22 mouse cellular contexts compared by ENCODE assay signal in the genomic region with DNA sequence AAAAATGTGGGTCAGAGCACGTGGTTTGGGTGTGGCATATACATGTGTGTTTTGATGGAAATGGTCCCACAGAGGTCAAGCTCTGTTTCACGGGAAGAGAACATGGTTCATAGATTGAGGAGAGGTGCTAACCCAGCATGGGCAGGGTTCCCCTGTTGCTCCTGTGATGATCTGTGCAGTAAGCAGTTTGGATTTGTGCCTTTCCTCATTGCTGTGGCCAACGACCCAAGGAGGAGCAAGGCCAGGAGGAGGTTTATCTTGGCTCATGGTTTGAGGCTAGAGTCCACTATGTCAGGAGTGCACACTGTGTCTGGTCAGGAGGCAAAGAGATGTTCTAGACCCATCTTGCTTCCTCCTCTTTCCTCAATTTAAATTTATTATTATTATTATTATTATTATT. TPM values are rescaled to one million over a fixed set of nuclear protein-coding genes. Genes with fewer than 3 reads are reported as not detected.
DNase-seq lines count a peak whose midpoint lies in the region; TF ChIP-seq lines count a peak whose summit lies in the region.
"Had no signal": no experiment of that assay in that cellular context is flagged by ENCODE, and none has a peak within 500 bp of the region (broad histone marks: within the 10 kb centered on the region; RNA-seq: fewer than 3 reads in every experiment).

No protein-coding gene starts in this region.

- no peak for TF ChIP-seq CTCF in kidney, adult 2 months (conservative IDR thresholded peaks at IDR 0.05; ENCODE audit: insufficient read depth, insufficient read length, low read depth, low read length)

- intact Hi-C loops in heart, postnatal 36 days (cut with DNase I), result no loop called here
- intact Hi-C loops in left cerebral cortex, postnatal 4 days (cut with DNase I), result no loop called here

- H3K4me1 ChIP-seq in kidney, adult 2 months (ENCODE audit: control insufficient read depth, insufficient read depth, low read length), result no peaks in the 10 kb centered on the region

- peak; percentile 80 for DNase-seq in heart, adult 11 months
- no peak for DNase-seq in heart, postnatal 36 days
- peak; percentile 69 for DNase-seq in kidney, adult 2 months
- no peak for DNase-seq in kidney, postnatal 4 days
- peak; percentile 21 to 63 for DNase-seq in kidney, postnatal 25 days
- no peak for DNase-seq in kidney, postnatal 14 days
- DNase-seq in NIH3T3 (ENCODE audit: low read depth), result peak; percentile 31
- DNase-seq in left cerebral cortex, postnatal 4 days, result no peak
- DNase-seq: adrenal gland, postnatal 10 days; adrenal gland, postnatal 36 days; B cell, adult 2 months; cerebellum, adult 18-20 months; cerebellum, adult 9-10 months; gastrocnemius, postnatal 10 days; gastrocnemius, postnatal 36 days had no signal

- 44% methylated on average over 3 of the region's 3 CpGs for WGBS in kidney, adult 2 months

- no peaks in the 10 kb centered on the region for H3K27me3 ChIP-seq in kidney, adult 2 months (replicated peaks; ENCODE audit: control insufficient read depth, insufficient read depth, low read length)
- H3K27me3 ChIP-seq: forebrain, embryonic 13.5 days; hindbrain, embryonic 13.5 days had no signal

- no peak overlapping the region for H3K27ac ChIP-seq in kidney, adult 2 months (ENCODE audit: insufficient read depth, low read depth, low read length)
- H3K27ac ChIP-seq: forebrain, embryonic 10.5 days; forebrain, embryonic 13.5 days; hindbrain, embryonic 10.5 days; hindbrain, embryonic 13.5 days had no signal

- TF ChIP-seq POLR2A in kidney, adult 2 months (IDR thresholded peaks at IDR 0.05; ENCODE audit: low read depth, low read length), result no peak

- H3K4me3 ChIP-seq in kidney, adult 2 months (ENCODE audit: insufficient read depth, low read depth, low read length), result no peak overlapping the region
- H3K4me3 ChIP-seq: forebrain, embryonic 10.5 days; forebrain, embryonic 13.5 days; hindbrain, embryonic 10.5 days; hindbrain, embryonic 13.5 days had no signal

- H3K36me3 ChIP-seq in kidney, adult 2 months (ENCODE audit: control insufficient read depth, insufficient read depth, low read length), result no peaks in the 10 kb centered on the region
- H3K36me3 ChIP-seq: forebrain, embryonic 10.5 days; hindbrain, embryonic 10.5 days; hindbrain, embryonic 13.5 days had no signal

RNA-seq across cellular contexts. Expression of gene Eva1c, which starts 36.5 kb away (rescaled TPM):
- total RNA-seq in heart, postnatal 36 days (2021), result 1 to 10 TPM; 1.1 to 1.4 TPM
- polyA plus RNA-seq in kidney, adult 2 months (2012; rRNA removed), result 5.8 and 8.3 TPM in 2 replicates
- 1 to 10 TPM in 1 of 2 experiments, under 1 TPM in 1; 0.96 to 1.4 TPM for total RNA-seq in left cerebral cortex, postnatal 4 days (2021)
- total RNA-seq: granulocyte monocyte progenitor cell, adult 5-6 weeks; MEL had no signal
- polyA plus RNA-seq: activated CD4-positive, CD25-positive, alpha-beta regulatory T cell, adult 4 months had no signal

RNA-seq across cellular contexts. Expression of gene Urb1, which starts 52.8 kb away (rescaled TPM):
- 1 to 10 TPM; 6.1 to 6.6 TPM for total RNA-seq in heart, postnatal 36 days (2021)
- 2.7 and 3.2 TPM in 2 replicates for polyA plus RNA-seq in kidney, adult 2 months (2012; rRNA removed)
- 10 to 100 TPM; 15.9 to 18.5 TPM for total RNA-seq in left cerebral cortex, postnatal 4 days (2021)

Comparison
In these comparisons a context has a peak if more than half of its experiments do, and no peak if none do; other contexts are left out.
1. DNase-seq: peak in heart, adult 11 months (single experiment), kidney, adult 2 months (single experiment), kidney, postnatal 25 days (2 of 2) and NIH3T3 (single experiment); none in heart, postnatal 36 days (0 of 2), kidney, postnatal 4 days (0 of 2), kidney, postnatal 14 days (single experiment) and left cerebral cortex, postnatal 4 days (single experiment).